Mouse (Mus musculus) stomach, embryonic 14.5 days (tissue): ENCODE measurements at regions not wholly inside any gene's neighbourhood (a gene's known extent, or its start where the extent isn't known, plus 50 kb on each side); places are given as distances from the start of the nearest gene placed in this dataset.

Source experiments
- ATAC-seq: fragments of 200-750 bp; cut with Nextera tagmentation; 2 replicates; pipeline ENCODE4 v1.8.0; 2017; ENCODE audit warnings: low read depth, moderate TSS enrichment; ENCODE audit not compliant: insufficient number of reproducible peaks, insufficient read depth, low FRiP score
- H3K27ac ChIP-seq: fragments of 300-500 bp; sonication (generic); 2 replicates; pipeline ENCODE4 v1.5.1; 2014; ENCODE audit warnings: mild to moderate bottlenecking, low read length, moderate library complexity, mixed read lengths
- H3K27me3 ChIP-seq: fragments of 300-500 bp; sonication (generic); 2 replicates; pipeline ENCODE4 v1.6.1; 2014; ENCODE audit warnings: low read length, control low read depth, mixed read lengths; ENCODE audit not compliant: control insufficient read depth, insufficient read depth
- H3K36me3 ChIP-seq: fragments of 300-500 bp; sonication (generic); 2 replicates; pipeline ENCODE4 v1.6.1; 2014; ENCODE audit warnings: mild to moderate bottlenecking, control low read depth, low read length, moderate library complexity, mixed read lengths; ENCODE audit not compliant: control insufficient read depth, insufficient read depth
- H3K4me1 ChIP-seq: fragments of 300-500 bp; sonication (generic); 2 replicates; pipeline ENCODE4 v1.6.1; 2014; ENCODE audit warnings: low read length, control low read depth, mixed read lengths; ENCODE audit not compliant: control insufficient read depth, insufficient read depth
- H3K4me2 ChIP-seq: fragments of 300-500 bp; sonication (generic); replicated peaks from 2 replicates; pipeline ENCODE4 v1.6.1; 2014; ENCODE audit warnings: low read depth, low read length, control low read depth
- H3K4me3 ChIP-seq: fragments of 300-500 bp; sonication (generic); 2 replicates; pipeline ENCODE4 v1.5.1; 2014; ENCODE audit warnings: low read depth, low read length, control low read depth
- H3K9ac ChIP-seq: fragments of 300-500 bp; sonication (generic); replicated peaks from 2 replicates; pipeline ENCODE4 v1.6.1; 2014; ENCODE audit warnings: low read depth, mild to moderate bottlenecking, control low read depth, low read length, moderate library complexity, mixed read lengths
- H3K9me3 ChIP-seq: fragments of 300-500 bp; sonication (generic); 2 replicates; pipeline ENCODE4 v1.6.1; 2016; ENCODE audit warnings: low read depth, low read length, control low read depth; ENCODE audit not compliant: control insufficient read depth
- WGBS: fragments of 180-500 bp; shearing (Covaris S2); extraction: QIAGEN DNeasy Blood & Tissue Kit; methylation state at CpG from one replicate; pipeline ENCODE4 v1.1.7; 2014; 5-methylcytosine and 5-hydroxymethylcytosine counted together

DNA sequence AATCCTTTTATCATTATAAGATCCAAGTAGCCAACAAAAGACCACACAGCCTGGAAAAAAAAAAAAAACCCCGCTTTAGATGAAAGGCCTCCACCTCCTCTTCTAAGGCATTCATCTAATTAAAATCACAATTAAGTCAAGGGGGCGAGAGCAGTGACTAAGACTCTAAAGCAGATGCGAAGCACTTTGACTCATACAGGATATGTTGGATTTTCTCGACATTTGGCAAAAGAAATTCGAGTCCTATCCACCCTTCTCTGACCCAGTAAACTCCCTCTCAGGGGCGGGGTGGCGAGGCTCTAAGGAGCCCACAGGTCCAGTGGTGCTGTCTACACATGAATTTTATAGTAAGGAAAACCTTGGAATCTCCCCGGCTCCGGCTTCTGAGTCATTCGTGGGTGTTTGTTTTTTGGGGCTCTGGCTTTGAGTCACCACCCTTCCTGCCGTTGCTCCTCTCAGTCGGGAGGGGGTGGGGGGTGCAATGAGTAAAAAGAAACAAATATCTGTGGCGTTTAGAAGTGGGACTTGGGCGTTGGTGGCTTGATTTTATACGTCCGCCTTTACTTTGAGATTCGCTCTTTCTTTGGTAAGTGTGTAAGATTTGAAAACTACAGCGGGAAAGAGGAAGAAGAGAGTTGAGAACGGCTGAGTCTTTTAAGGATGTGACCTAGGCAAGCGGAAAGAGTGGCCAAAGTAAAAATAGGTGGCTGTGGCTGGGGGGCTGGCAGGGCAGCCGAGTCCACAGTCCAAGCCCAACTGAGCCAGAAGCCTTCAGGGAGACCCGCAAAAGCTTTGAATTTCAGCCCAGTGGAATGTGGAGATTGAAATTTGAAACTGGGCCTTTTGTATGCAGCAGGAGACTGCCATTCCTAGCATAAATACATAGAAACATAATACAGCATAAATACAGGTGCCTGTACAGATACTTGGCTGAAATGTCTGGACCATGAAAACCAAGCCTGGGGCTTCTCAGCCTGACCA, 68.8 kb upstream of the Slc4a7 start:
- Histone ChIP-seq H3K27me3 (no peaks in the 10 kb centered on the region), H3K4me3 (peak overlapping the region; percentile 22), H3K36me3 (no peaks in the 10 kb centered on the region), H3K9me3 (no peaks in the 10 kb centered on the region), H3K9ac (no peak overlapping the region; the same call in 1 of the 2 replicates), H3K27ac (0 out of 2 replicates have a peak overlapping the region, but pooled peaks have one; percentile 39), H3K4me2 (peak overlapping the region; percentile 54), H3K4me1 (peaks cover 13% of the 10 kb centered on the region; the same call in 1 of the 2 replicates)
- WGBS = 6% methylated on average over 22 of the region's 22 CpGs
- peak; percentile 59 for ATAC-seq

GRCm38 (mm10) chr14:14634021-14634420, 68.1 kb upstream of the Slc4a7 start:
- Histone ChIP-seq H3K4me2 (peak overlapping the region; percentile 54; the same call in 1 of the 2 replicates), H3K9ac (no peak overlapping the region), H3K27me3 (no peaks in the 10 kb centered on the region), H3K4me3 (no peak overlapping the region), H3K4me1 (peaks cover 13% of the 10 kb centered on the region; the same call in 1 of the 2 replicates), H3K27ac (no peak overlapping the region), H3K36me3 (no peaks in the 10 kb centered on the region), H3K9me3 (no peaks in the 10 kb centered on the region)
- 30% methylated on average over 2 of the region's 2 CpGs for WGBS
- ATAC-seq = no peak

- H3K9me3 ChIP-seq = no peaks in the 10 kb centered on the region
These were observed 62.7 kb upstream of the Slc4a7 start for GRCm38 (mm10) chr14:14639102-14640015.

GRCm38 (mm10) chr14:14640023-14640441, 62.0 kb upstream of the Slc4a7 start:
- H3K36me3 ChIP-seq = no peaks in the 10 kb centered on the region
- H3K27me3 ChIP-seq = no peaks in the 10 kb centered on the region
- no peak overlapping the region for H3K4me3 ChIP-seq
- H3K9ac ChIP-seq = no peak overlapping the region
- no peaks in the 10 kb centered on the region for H3K4me1 ChIP-seq
- H3K9me3 ChIP-seq = no peaks in the 10 kb centered on the region
- WGBS = 42% methylated on average over 3 of the region's 3 CpGs
- H3K4me2 ChIP-seq = no peak overlapping the region
- H3K27ac ChIP-seq = no peak overlapping the region
- no peak for ATAC-seq

More at GRCm38 (mm10) chr14:14639102-14640015, 62.7 kb upstream of the Slc4a7 start:
- Histone ChIP-seq H3K4me1 (no peaks in the 10 kb centered on the region), H3K9ac (no peak overlapping the region), H3K27ac (no peak overlapping the region), H3K4me3 (no peak overlapping the region), H3K36me3 (no peaks in the 10 kb centered on the region), H3K27me3 (no peaks in the 10 kb centered on the region), H3K4me2 (no peak overlapping the region)
- ATAC-seq = no peak
- 74% methylated on average over 7 of the region's 7 CpGs for WGBS

DNA sequence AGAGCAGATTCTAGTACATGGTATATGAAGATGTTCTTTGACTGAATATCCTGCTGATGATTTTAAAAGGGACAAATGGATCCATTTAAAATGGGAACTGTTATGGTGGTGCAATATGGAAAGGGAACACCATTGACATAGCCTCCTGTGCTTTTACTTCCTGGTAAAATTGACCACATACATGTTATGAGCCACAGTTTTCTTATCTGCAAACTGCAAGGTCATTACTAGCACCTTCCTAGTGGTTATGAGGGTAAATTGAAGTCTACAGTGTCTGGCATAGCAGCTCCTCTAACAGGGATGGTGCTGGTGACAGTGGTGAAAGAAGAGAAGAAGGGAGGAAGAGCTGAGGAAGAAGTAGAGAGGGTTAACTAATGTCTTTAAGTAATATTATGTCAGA, 61.5 kb upstream of the Slc4a7 start:
- Histone ChIP-seq H3K4me2 (no peak overlapping the region), H3K27me3 (no peaks in the 10 kb centered on the region), H3K4me1 (no peaks in the 10 kb centered on the region), H3K4me3 (no peak overlapping the region), H3K27ac (no peak overlapping the region), H3K36me3 (no peaks in the 10 kb centered on the region), H3K9me3 (no peaks in the 10 kb centered on the region), H3K9ac (no peak overlapping the region)
- ATAC-seq = no peak

DNA sequence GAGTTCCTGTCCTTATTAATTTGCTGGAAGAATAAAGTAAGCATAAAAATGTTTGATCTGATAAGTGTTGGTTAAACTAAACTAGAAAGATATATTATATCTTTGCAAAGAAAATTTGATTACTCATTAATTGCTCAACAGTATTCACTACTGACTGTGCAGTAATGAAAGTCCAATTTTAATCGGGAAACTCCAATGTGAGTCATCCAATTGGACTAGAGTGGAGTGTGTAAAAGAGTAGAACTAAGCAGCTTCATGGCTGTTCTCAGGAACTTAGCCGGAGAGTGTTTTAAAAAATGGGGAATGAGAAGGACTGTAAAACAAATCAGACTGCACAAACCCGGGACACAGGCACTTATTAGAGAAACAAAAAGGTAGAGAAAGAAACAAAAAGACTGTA, 58.5 kb upstream of the Slc4a7 start:
- Histone ChIP-seq H3K27me3 (no peaks in the 10 kb centered on the region), H3K9me3 (no peaks in the 10 kb centered on the region), H3K4me1 (no peaks in the 10 kb centered on the region), H3K4me2 (no peak overlapping the region), H3K27ac (no peak overlapping the region), H3K36me3 (no peaks in the 10 kb centered on the region), H3K4me3 (no peak overlapping the region), H3K9ac (no peak overlapping the region)
- WGBS = 85% methylated on average over 3 of the region's 3 CpGs
- ATAC-seq = no peak

GRCm38 (mm10) chr14:14645084-14645483, 57.0 kb upstream of the Slc4a7 start:
- no peaks in the 10 kb centered on the region for H3K36me3 ChIP-seq
- H3K4me2 ChIP-seq = no peak overlapping the region
- no peak for ATAC-seq
- no peak overlapping the region for H3K27ac ChIP-seq
- WGBS = 72% methylated on average over 3 of the region's 3 CpGs
- H3K9ac ChIP-seq = no peak overlapping the region
- no peak overlapping the region for H3K4me3 ChIP-seq
- H3K27me3 ChIP-seq = no peaks in the 10 kb centered on the region
- H3K9me3 ChIP-seq = no peaks in the 10 kb centered on the region
- H3K4me1 ChIP-seq = no peaks in the 10 kb centered on the region
